Mouse (Mus musculus) v-Abl transformed pro-B cells (cell line): ENCODE data around the gene Bclaf3.

Source experiments
- in situ Hi-C, 2 experiments: fragments of 400-800 bp; cut with MboI; formaldehyde crosslinking; loops; one replicate each; pipeline ENCODE4 v1.15.1; 2025; ENCODE audit not compliant: unreplicated experiment in 2 of 2

The Bclaf3 gene

DNA sequence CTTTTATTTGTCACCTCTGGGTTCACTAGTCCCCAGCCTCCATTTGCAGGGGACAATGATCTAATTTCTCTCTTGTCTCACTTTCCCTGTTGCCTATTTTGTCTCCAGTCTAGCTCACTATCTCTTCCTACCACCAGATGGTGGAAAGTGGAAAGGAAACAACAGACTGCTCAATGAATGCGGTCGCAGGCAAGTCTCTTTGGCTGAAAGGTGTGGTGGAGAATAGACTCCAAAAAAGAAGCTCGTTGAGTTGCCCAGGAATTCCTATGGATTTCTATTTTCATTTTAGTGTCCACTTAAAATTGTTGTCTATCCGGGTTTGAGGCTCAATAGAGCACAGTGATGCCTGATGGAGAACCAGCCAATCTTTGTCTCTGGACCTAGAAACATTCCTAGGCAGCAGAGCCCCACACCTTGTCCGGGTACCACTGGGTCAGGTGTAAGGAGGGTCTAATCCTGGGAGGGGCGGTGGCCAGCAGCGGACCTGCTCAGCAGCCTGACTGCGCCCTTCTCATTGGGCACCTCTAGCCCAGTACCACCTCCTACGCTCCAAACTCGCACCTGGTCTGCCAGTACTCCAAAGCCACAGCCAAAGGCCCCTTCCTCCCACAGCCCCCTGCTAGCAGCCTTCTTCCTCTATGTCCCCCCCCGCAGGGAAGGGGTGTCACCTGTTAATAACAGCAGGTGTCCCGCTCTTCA lies 99.9 kb downstream of the Bclaf3 start:
- in situ Hi-C loops, result loop anchor here (5.0 to 10.0 kb wide), 6 partner anchors 71 to 491 kb away; no protein-coding TSS in a partner anchor

DNA sequence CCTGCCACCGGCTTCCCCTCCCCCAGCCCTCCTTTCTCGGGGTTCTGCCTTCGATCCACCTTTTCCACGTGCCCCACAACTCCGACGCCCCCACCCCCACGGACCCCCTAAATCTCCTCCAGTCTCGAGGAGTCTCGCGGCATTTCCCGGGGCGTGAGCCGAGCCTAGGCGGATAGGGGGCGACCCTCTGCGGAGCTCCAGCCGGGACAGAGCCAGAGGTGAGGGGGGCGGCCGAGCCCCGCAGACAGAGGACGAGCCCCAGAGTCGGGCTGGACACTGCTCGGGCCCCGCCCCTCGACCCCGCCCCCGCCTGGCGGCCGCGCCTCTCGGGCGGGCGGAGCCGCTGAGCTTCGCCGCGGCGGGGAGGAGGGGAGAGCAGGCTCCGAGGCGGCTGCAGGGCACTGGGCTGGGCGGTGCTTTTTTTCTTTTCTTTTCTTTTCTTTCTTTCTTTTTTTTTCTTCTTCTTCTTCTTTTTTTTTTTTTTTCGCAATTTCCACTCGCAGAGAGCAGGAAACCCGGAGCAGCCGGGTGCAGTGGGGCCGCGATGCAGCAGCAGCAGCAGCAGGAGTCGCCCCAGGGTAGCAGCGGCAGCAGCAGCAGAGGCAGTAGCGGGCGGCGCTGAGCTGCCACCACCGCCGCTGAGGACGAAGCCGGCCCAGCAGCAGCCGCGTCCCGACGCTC lies 100.6 kb downstream of the Bclaf3 start, which contains the start of gene Sh3kbp1:
TSS of gene Sh3kbp1 (plus strand) at position 366 of the 681 bp plus-strand sequence.
- in situ Hi-C loops, result loop anchor here (5.0 to 10.0 kb wide), 6 partner anchors 70 to 490 kb away; no protein-coding TSS in a partner anchor

DNA sequence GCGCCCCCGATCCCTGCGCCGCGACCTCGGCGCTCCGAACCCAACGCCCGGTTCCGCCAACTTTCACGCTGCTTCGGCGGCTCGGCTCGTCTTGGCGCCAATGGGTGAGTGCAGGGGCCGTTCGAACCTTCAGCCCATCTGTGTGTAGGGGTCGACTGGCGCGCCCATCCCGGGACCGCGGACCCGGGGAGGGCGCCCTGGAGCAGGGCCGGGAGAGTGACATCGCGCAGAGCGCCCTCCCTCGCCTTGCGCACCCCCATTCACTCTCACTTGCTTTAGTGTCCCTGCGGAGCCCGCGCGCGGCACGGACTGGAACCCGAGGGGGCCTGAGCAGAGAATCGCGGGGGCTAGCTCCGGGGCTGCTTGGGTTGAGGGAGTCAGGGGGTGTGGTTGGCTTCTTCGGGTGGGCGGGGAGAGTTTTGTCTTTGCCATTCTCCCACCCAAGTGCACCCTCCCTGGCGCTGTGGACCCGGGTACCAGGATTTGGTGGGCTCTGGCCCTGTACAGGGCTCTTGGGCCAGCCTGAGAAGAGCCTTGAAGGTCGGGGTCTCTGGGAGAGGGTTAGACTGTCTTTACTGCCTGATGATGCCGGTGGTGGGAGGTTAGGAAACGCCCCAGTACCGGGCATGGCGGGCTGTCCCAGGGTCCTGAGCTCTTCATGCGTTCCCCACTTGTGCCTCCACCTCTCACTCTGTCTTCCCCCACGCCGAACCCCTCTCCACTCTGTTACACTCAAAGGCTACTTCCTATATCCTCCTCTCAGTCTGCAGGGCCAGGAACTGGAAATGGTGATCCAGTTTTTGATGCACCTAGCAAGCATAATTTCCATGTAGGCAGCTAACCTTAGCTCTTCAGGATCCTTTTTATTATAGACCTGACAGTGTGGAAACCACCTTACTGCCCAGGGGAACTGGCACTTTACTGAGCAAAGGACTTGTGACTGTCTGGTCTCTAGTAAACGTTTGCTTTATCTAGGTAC lies 101.4 kb downstream of the Bclaf3 start:
- in situ Hi-C loops, result loop anchor here (5.0 to 10.0 kb wide), 6 partner anchors 69 to 489 kb away; no protein-coding TSS in a partner anchor

DNA sequence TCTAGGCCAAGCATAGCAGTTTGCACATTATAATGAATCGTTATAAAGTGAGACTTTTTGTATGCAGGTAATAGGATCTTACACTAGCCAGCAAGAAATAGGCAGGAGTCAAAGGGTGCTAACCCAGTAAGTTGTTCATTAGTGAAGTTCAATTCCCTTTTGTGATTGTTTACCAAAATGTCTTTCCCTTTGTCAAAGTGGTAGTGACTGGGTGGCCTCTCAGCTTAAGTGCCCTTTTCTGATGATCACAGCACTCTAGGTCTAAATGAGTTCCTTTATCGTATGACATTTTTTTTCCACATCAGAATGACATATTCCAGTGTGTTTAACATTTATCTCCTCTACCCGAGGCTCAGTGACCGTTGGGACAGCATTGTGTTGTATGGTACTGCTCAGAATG lies 102.1 kb downstream of the Bclaf3 start:
- in situ Hi-C loops, result loop anchor here (5.0 to 10.0 kb wide), 6 partner anchors 69 to 489 kb away; no protein-coding TSS in a partner anchor

DNA sequence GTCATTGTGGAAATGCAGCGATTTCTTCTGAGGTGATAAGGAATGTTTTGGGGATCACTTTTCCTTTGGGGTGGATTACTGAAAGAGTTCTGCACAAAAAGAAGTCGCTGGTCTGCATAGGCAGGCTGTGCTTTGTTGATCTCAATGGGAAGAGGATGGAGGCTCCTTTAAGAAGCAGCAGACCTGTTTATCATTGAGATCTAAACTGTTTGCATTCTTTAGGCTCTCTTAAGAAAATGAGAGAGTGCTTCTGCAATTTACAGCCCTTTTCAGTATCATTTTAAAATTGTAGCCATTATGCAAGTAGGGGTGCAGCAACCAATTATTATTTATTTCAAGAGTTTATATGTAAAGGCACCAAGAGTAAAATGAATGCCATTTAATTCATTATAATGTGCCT lies 102.7 kb downstream of the Bclaf3 start:
- in situ Hi-C loops, result loop anchor here (5.0 to 10.0 kb wide), 6 partner anchors 68 to 488 kb away; no protein-coding TSS in a partner anchor

DNA sequence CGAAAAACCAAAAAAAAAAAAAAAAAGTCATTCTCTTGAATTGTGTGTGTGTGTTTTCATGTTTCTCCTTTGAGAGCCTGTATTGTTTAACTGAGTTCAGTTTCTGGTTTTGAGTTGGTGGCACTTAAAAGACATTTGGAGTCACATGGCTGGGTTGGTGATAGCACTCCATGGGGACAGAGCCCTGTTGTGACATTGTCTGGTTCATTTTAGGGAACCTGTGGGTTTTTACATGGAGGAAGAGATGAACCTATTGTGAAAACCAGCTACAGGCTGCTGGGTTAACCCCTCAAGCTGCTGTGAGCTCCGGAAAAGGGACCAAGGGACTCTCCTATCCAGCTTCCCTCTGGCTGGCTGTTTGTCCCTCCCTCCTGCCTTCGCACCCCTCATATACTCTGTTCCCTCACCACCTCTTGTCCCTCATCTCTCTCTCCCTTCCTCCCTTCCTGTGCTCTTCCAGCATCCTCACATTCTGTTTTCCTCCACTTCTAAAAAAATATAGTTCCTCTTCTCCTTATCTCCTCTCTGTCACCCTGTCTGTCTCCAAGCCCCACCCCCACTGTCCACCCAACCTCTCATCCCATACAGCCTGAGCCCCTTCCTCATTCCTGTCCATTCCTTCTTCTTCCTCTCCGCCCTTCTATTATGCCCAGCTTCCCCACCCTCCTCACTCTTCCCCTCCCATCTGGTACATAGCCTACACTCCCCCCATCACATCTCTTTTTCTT lies 112.2 kb downstream of the Bclaf3 start:
- in situ Hi-C loops, result loop anchor here in 1 of 2 experiments (5.0 kb wide), 1 partner anchor 39 kb away; no protein-coding TSS in a partner anchor

DNA sequence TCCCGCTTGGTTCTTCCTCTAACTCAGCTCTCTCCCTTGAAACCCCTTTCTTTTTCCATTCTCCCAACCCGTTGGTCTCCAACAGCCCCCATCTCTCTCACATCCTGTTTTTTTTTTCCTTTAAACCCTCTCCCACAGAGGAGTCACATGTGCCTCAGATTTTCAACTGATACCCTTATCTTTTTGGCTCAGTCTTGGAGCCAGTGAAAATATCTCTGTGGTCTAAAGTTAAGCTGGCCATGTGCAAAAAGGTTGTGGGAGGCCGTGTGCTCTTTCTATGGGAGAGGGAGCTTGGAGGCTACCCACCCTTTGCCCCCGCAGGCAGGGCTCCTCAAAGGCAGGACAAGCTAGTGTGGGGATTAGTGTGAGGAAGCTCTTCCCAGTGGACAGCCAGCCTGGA lies 113.5 kb downstream of the Bclaf3 start:
- in situ Hi-C loops, result loop anchor here in 1 of 2 experiments (5.0 kb wide), 1 partner anchor 37 kb away; no protein-coding TSS in a partner anchor
